Mouse (Mus musculus) skeletal muscle tissue, adult 2 months (tissue): ENCODE results near the gene Fbxo46.
"Not testable (repeated sequence)": the region's sequence is repeated elsewhere in the genome, so short reads cannot be mapped to it uniquely, and the experiment has no call there.

Source experiments
- DNase-seq: peaks from one replicate; pipeline ENCODE4 v3.0.0-alpha.2; 2012; ENCODE audit warnings: low read depth, low spot score

Fbxo46 gene

DNA sequence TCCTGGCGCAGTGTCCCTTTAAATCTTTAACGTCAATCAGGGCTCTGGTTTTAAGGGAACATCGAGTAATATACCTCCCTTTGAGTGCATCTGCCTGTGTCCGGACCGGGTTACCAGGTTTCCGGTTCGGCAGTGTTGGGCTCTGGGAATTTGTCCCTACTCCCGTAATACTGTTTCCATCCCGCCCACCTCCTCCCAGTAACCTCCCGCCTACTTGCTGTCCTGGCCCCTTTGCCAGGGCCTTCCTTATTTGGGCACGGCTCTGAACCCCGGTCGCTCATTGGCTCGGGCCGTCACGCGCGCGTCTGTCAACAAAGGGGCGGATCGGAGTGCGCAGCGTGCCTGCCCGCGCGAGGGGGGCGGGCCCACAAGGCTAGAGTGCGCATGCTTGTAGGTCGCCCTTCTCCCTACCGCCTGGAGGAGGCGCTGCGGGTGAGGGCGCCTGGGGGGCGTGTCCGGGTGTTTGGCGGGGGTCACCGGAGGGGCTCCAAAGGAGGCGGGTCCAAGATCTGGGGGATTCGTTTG is 11.7 kb downstream of the Fbxo46 start:
- peak; percentile 98 for DNase-seq

DNA sequence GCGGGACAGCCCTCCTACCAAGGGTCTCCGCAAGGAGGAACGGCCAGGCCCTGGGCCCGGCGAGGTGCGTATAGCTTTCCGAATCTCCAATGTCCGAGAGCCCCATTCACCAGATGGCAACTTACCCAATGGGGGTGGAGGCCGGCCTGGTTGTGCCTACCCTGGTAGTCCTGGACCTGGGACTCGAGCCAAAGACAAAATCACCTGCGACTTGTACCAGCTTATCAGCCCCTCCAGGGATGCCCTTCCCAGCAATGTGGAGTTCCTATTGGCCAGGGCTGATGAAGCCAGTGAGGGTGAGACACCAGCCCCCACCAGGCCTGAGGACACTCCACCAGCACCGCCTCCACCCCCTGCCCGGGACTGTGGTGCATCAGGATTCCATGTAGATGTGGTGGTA is 16.5 kb downstream of the Fbxo46 start:
- DNase-seq: no peak

DNA sequence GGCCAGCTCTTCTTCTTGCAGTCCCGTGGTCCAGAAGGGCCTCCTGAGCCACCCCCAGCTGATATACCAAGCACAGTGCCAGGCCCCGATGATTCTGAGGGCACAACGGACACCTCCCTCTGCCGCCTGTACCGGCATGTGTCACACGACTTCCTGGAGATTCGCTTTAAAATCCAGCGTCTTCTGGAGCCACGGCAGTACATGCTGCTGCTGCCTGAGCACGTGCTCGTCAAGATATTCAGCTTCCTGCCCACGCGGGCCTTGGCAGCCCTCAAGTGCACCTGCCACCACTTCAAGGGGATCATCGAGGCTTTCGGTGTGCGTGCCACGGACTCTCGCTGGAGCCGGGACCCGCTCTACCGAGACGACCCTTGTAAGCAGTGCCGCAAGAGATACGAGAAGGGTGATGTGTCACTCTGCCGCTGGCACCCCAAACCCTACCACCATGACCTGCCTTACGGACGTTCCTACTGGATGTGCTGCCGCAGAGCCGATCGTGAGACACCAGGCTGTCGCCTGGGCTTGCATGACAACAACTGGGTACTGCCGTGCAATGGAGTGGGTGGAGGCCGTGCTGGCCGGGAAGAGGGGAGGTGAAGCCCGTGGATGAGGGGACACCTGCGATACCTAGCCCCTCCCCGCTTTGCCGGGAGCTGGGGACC is 17.1 kb downstream of the Fbxo46 start:
- no peak for DNase-seq

DNA sequence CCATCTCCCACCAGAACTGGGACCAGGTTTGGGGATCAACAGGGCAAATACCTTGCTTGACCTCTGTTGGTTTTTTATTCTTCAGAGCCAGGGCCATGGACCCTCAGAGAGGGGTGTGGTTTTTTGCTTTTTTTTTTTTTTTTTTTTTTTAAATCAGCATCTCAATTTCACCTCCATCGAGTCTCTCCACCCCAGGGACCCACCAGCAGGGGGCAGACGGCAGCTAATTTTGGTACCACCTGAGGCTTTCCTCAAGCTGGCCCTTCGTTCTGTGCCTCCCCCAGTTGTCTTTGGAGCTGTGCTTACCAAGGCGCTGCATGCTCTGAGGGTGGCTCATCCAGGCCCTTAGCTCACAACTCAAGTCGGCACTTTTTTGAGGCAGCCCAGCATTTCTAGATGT is 17.7 kb downstream of the Fbxo46 start:
- no peak for DNase-seq

DNA sequence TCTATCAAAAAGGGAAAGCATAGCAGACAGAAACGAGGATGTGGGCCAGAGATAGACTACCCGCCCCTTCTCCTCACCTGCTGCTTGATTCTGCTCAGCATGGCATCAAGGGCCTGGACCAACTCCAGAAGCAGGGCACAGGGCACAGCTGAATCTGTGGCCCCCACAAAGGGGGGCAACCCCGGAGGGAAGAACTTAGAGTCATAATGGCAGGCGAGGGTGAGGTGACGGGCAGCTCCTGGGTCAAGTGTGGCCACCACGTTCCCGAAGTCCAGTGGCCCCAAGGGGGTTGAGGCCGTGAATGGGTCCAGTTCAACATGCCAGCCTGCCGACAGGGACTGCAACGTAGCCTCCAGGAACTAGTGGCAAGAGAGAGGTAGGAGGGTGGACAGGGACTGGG is 27.1 kb downstream of the Fbxo46 start:
- no peak for DNase-seq

DNA sequence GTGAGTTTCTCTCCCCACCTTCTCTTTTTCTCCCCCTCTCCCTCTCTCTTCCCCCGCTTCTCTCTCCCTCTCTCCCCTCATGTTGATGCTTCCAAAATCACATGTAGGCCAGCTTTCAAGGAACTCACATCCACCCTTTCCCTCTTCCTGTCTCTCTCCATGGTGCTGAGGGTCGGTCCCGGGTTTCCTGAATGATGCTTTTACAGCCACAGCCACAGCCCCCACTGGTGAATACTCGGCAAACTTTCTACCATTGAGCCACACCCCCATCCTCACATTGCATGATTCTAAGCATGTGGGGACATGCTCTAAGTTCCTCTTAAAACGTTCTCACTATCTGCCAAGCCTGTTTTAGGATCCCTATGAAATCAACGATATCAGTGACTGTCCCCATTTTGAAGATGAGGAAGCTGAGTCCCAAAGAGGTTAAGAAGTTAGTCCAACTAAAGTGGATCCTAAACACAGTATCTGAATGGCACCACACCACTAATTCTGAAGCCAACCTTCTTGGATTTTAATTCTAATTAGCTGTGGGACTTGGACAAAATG is 27.9 kb downstream of the Fbxo46 start:
- DNase-seq: no peak

DNA sequence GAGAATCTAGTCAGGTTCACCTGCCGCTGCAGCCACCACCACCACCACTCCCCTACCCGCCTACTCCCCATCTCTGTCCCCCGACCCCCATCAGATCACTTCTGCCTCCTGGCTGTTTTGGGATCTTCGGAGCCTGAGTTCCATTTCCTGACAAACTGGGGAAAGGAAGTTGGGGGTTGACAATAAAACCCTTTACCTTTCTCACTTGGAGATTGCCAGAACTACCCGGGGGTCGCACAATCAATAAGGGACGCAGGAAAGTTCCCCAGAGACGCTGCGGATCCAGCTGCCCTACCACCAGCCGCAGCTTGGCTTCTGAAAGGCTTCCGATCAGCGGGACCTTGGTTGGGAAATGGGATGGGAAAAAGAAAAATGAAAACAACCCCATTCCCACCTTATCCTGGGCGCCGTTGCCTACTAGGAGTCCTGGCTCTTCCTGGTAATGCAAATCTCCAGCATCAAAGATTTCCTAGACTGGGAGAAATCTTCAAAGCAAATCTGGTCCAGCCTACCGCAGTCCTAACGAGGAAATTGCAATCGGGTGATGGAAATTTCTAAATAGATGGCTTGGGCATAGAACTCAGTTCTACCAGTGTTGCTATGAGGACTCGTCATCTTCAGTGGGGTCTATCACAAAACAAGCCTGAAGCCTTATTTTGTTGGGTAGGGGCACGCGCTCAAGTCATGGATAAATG is 28.7 kb downstream of the Fbxo46 start:
- DNase-seq: no peak

DNA sequence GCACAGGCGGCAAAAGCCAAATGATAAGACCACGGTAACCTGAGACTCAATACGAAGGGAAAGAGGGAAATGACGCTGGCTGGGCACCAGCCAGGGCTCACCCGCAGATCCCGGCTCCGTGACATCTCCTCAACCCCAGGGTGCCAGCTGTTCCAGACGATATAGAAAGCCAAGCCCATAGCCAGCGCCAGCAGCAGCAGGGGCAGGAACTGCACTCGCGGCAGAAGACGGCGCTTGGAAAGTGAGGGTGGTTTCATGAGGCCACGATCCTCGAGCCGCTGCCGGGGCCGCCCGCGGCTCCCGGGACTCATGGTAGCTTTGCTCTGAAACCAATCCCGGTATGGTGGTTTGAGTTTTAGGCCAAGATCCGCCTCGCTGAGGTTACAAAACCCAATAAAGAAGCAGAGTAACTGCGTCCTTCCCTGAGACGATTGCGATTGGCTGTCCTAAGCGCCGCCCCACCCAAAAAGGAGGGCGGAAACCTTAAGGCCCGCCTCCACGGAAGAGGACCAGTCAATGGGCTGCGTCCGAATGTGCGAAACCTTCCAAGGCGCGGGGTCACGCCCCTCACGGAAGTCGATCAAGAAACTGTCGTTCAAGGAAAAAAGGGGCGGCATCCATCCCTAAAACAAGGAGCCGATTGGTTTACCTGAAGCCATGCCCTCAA is 29.3 kb downstream of the Fbxo46 start, which contains the start of gene Qpctl:
Qpctl (minus strand) TSS at position 417 of the 667 bp plus-strand sequence.
- DNase-seq: peak; percentile 98

DNA sequence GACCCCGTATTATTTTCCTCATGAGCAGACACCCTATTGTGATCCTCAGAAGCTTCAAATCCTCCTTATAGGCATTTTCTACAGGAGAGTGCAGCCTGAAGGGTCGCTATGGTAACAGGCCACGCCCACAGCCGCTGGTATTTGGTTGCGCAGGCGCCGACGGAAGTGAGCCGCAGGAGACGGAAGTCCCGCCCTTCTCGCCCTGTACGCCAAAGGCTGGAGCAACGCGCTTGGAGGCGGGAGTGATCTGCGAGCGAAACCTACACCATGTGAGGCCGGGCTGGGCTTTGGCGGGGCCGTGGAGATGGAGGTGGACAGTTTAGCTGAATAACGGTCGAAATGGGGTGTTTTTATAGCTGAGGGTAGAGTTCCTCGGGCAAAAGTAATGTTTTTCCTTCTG is 30.0 kb downstream of the Fbxo46 start, which contains the start of gene Snrpd2:
Snrpd2 (plus strand) TSS at position 97 of the 400 bp plus-strand sequence.
- peak; percentile 95 for DNase-seq

DNA sequence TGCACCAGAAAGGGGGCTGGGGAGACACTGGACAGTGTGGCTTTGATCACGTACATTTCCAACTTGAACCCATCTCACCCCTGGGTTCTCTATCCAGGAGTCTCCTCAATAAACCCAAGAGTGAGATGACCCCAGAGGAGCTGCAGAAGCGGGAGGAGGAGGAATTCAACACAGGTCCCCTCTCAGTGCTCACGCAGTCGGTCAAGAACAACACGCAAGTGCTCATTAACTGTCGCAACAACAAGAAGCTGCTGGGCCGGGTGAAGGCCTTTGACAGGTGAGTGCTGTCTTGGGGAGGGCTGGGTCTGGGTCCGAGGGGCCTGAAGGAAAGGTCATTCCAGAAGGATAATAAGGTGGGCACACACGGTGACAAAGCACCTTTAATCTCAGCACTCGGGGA is 31.5 kb downstream of the Fbxo46 start:
- not testable (repeated sequence) for DNase-seq

DNA sequence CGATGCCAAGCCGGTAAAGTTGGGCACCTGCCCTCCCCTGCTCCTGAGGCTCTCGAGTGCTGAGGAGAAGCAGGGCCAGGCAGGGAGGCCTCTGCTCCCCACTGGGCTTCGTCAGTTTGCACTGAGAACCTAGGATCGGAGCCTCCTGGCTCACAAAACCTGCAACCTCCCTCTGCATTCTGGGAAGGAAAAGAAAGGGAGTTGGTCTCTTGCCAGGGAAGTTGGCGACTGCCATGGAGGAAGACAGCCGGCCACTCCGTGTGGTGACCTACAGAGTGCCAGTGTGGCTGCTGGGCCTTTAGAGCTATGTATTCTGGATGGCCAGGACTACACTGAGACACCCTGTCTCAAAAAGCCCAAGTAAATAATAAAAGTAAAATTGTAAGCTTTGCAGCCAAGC is 35.1 kb downstream of the Fbxo46 start:
- no peak for DNase-seq

DNA sequence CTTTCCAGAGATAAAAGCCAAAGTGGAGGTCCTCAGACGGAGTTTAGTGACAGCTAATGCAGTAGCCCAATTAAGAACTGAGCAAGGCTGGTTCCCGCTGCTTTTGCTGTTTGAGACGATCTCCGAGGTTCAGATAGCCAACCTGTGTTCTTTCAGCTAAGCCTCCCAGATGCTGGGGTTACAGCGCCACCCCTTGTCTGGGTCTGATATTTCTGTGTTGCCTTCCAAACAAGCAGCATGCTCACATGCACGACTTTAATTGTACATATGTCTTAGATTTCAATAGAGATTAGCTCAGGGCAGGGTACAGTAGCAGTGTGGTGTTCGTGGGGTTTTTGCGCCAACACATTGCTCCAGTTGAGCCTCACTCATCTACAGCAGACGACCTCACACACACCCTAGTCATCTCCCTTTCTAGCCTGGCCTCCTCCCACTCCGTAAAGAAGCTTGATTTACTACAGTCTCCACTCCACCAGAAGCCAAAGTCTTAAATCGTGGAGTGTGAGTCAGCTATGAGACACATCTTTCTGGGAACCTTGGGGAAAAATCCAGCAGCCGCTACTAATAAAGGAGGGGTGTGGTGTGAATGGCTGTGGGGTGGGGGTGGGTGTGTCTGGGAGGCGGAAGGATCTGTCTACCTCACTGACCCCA is 36.3 kb downstream of the Fbxo46 start:
- no peak for DNase-seq

DNA sequence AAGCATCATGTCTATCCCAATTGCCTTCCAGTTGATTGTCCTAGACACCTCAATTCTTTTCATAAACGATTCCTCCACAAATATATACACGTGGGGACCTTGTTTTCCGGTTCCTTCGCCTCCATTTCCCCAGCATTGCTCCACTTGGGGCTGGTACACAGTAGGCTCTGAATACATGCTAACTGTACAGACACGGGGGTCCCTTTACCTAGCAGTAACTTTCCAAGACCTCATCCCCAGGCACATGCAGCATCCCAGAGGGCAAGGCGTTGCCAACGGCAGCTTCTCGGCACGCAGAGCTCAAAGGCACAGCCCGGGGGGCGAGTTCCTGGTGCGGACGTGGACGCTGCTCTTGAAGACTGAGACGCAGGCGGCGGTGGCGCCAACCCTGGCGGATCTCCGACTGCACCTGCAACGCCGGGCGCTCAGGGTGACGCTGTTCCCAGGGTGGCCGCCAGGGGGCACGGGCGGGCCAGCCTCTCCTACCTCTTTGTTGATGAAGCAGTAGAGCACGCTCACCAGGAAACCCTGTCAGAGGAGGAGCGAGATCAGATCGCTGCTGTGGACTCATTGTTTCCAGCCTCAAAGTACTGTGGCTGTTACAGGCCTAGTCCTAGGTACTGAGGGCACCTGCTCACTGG is 37.6 kb downstream of the Fbxo46 start:
- DNase-seq: peak; percentile 68

DNA sequence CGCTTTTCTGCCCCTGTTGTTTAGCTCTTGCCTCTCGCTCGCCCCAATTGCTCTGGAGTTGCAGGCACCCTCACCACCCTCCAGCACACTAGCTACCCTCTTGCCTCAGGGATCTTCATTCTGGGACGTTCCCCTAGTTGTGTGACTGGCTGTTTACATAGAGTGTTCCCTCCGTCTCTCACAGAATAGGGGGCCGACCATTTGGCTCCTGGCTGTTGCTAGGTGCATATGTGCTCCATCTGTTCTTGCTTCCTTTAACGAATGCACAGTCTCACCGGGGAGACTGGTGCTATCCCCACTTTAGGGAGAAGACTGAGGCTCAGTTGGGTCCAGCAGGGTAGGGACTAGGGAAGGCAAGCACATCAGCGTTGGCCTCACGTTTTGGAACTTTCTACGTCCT is 38.9 kb downstream of the Fbxo46 start:
- no peak for DNase-seq

DNA sequence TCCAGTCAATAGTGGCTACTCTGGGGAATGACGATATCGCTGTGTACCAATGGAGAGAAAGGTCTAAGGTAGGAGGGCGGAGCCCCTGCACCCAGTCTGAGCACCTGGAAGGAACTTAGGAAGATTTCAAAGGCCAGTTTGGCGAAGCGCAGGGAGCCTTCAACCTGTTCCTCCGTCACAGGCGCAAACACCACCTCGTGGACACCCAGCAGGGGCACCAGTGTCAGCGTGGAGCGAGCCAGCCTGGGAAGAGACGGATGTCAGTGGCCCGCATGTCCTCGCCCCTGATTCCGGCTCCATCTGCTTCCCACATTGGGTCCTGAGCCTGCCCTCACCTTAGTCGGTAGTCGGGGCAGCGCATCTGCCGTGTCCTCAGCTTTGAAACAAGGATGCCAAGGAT is 39.8 kb downstream of the Fbxo46 start:
- no peak for DNase-seq

DNA sequence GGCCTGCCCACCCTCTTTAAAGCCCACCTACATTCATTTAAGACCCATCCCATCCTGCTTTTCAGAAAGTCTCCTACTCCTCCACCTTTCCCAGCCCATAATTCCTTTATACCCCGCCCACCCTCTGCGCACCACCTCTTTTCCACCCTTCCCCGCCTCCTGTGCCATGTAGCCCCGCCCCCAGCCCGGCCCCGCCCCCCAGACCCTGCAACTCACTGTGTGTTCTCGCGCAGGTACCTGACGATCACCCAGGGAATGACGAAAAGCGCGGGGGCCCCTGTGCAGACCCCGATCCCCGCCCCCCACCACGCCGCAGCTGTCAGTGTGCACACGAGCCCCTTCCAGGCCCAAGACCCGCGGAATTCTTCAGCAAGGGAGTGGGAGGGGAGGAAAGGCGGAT is 40.5 kb downstream of the Fbxo46 start:
- DNase-seq: no peak

DNA sequence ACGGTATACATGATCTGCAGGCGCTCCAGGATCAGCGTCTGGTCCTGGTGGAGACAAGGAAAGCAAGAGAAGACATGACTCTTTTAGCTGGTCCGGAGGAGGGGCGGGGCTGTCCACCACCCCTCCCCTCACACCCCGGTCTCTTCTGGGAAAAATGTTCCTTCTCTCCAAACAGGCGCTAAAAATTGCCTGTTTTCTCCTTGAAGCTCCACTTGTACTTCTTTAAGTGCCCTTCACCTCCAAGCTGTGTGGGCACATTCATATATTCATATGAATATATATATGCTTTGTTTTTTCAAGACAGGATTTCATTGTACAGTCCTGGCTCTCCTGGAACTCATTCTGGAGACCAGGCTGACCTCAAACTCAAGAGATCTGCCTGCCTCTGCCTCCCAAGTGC is 43.3 kb downstream of the Fbxo46 start:
- no peak for DNase-seq

DNA sequence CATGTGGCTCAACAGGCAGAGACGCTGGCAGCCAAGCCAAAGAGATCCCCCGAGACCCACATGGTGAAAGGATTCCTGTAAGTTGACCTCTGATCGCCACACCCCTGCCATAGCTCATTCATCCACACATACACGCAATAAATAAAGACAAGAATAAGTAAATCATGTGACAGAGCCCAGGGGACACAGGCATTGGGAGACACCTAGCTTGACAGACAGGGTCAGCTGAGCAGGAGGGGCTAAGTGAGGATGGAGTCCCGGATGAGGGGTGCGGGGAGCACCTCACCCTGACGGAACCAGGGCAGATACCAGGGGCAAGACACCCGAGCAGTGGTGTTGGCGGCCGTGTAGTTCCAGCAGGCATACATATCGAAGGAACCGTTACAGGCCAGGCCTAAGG is 44.1 kb downstream of the Fbxo46 start:
- no peak for DNase-seq

DNA sequence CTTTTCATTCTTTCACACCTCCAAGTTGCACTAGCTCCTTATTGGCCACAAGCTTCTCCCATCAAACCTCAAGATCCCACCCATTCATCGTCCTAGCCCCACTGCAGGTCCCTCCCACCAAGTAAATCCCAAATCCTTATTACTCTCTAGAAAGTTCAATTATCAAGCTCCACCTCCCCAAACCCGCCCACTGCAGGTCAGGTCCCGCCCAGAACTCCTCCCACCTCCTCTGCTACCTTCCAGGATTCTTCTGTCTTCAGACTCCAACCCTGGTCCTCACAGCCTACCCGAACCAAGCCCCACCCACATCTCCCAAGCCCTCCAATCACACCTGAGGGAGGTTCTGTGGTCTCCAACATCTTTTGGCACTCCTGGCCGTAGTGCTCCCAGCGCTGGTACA is 44.5 kb downstream of the Fbxo46 start:
- DNase-seq: no peak

DNA sequence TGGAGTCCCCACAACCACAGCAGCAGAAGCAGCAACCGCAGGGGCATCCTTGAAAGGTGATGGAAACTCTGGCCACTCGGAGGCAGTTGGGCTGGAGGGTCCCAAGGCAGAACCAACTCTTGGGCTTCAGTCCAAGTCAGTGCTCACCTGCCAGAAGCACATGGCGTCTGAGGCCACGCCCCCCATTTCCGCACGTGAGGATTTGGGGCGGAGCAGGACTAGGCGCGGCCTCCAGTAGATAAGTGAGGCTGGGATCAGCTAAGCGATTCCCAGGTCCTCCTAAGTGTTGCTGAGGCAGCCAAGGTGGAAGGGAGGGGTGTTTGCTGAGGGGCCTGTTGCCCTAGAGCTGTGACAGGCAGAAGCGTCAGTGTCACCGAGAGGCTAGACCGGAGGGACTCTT is 45.3 kb downstream of the Fbxo46 start:
- DNase-seq: no peak
